Mouse (Mus musculus) lung, adult 2 months (tissue): ENCODE data around the gene Mettl1.

ENCODE experiments used
- CTCF ChIP-seq: fragments of 200-500 bp; IDR thresholded peaks from 2 replicates; pipeline ENCODE4 v1.5.1; 2011; ENCODE audit warnings: mild to moderate bottlenecking, low read length, control low read depth; ENCODE audit not compliant: insufficient read depth
- POLR2A ChIP-seq: fragments of 200-500 bp; IDR thresholded peaks from 2 replicates; pipeline ENCODE4 v1.6.1; 2011; ENCODE audit warnings: low read depth, mild to moderate bottlenecking, control low read depth, low read length, borderline replicate concordance; ENCODE audit errors: extremely low read depth

- TF ChIP-seq CTCF (no peak), POLR2A (no peak)
Observed at GRCm38 (mm10) chr10:127083292-127083914, 42.2 kb downstream of the Mettl1 start.
